Mouse (Mus musculus) G1E-ER4 (cell line): Measurements from ENCODE around the gene Gnat1. TPM values are rescaled to one million over a fixed set of nuclear protein-coding genes. Genes with fewer than 3 reads are reported as not detected.

Source experiments
- GATA1 ChIP-seq: IDR thresholded peaks from one replicate; pipeline ENCODE4 v1.8.0; 2012; ENCODE audit warnings: low read length, inconsistent platforms
- polyA plus RNA-seq: library from polyadenylated mRNA; stranded (reverse); fragments of >175 nt; gene quantifications from 2 replicates; pipeline ENCODE4 v1.2.3, GENCODE M21; 2012

The Gnat1 gene
- polyA plus RNA-seq, 1 experiment, result not detected

GRCm38 (mm10) chr9:107693433-107693987 is 14.0 kb upstream of the Gnat1 start:
- TF ChIP-seq GATA1, result no peak

GRCm38 (mm10) chr9:107692785-107693184 is 13.3 kb upstream of the Gnat1 start:
- no peak for TF ChIP-seq GATA1

GRCm38 (mm10) chr9:107690391-107690790 is 10.9 kb upstream of the Gnat1 start:
- no peak for TF ChIP-seq GATA1

DNA sequence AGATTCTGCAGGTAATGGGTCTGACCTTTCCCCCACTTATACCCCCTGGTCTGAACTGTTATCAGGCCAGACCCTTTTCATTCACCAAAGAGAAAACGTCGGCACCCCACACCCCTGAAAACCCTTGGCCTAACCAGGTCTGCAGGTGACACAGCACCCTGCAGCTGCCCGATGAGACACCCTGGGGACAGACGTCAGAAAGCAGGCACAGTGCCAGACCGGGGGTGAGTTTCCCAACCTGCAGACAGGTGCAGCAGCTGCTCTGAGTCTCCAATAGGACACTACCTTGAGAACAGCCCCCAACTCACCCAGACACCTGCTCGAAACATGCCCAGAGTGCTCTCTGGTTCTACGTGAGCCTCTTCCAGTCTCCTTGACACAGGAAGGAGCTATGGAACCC is 9.4 kb upstream of the Gnat1 start:
- TF ChIP-seq GATA1, result no peak

DNA sequence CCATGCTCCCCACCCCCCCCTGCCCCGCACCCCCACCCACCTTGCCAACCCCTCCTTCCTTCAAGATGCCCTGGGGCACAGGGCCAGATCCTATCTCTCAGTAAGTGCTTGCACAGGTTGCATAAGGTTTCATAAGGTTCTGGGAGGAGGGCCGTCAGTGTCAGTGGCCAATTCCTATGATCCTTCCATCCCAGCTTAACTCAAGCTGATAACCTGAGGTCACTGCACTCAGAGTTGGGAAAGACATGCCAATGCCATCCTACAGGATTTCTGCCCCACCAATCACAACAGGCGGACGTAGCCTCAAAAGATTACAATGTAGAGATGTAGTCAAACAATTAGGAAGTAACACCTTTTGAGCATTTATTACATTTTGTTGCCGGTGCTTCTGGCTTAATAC is 8.9 kb upstream of the Gnat1 start:
- no peak for TF ChIP-seq GATA1

DNA sequence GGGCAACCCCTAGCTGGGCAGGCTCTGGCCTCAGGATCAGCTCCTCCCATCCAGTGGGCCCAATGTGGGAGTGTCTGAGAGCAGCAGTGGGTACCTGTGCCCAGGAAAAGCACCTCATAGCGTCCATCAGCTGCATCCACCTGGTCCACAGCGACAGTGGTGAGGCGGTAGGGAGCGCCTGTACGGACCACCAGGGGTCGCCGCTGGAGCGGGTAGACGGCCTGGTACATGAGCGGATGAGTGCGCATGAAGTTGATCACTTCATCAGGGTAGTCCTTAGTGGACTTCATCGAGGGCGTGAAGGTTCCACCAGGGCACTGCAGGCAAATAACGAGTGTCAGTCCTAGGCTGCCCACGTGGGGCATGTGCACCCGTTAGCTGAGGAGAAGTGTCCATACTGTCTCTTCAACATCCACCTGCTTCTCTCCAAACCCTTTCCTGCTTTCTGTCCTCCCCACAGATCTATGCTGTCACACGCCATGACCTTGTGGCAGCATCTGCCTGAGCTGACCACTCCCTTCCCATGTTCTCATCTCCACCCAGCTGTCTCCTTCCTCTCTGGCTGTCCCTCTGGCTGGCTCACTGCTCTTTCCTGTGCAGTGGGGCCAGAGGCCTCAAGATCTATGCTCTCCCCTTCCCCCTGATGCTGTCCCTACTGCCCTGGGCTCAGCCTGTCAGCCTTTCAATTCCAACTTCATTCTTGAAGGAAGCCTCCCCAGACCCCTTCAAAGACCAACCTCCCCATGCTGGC is 5.9 kb upstream of the Gnat1 start:
- TF ChIP-seq GATA1, result no peak

DNA sequence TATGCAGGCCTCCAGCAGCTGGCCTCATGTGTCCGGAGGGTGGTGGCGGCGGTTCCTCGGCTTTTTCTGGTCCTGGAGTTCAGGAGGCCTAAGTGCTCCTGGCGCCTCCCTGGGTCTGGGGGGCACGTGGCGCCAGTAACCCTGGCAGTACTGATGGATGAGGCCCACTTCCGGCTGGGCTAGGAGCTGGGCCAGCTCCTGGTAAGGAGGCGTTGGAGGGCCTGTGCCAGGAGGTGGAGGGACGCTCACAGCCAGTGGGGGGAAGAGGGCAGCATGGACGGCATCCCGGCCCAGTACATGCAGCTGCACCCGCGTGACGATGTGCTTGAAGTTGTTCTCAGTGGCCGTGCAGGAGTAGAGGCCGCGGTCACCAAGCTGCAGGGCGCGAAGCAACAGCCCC is 2.9 kb upstream of the Gnat1 start:
- no peak for TF ChIP-seq GATA1

DNA sequence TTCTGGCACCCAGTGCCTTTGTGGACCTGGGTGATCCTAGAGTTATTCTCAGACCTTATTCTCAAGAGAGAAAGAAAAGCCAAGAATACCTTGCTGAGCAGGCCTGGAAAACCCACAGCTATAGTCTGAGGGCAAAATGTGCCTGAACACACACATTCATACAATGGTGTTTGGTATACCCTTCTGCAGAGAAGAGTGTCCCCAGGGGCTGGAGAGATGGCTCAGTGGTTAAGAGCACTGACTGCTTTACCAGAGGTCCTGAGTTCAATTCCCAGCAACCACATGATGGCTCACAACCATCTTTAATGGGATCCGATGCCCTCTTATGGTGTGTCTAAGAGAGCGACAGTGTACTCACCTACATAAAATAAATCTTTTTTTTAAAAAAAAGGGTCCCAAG is 651 bp downstream of the Gnat1 start:
- no peak for TF ChIP-seq GATA1

- TF ChIP-seq GATA1, result no peak
Observed at GRCm38 (mm10) chr9:107677091-107677784, 2.3 kb downstream of the Gnat1 start.

DNA sequence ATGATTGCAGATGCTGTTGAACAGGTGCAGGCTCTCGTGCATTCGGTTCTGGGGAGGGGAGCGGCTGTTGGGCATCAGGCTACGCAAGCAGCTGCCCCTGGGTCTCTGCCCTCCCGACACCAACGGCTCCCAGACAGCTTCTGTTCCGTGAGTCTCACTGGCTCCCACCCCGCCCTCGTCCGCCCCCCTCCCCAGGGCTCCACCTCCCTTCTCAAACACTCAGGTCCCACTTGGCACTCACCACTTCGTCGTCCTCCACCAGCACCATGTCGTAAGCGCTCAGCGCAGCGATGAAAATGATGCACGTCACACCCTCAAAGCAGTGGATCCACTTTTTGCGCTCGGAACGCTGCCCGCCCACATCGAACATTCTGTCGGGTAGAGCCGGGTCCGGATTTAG is 3.2 kb downstream of the Gnat1 start:
- TF ChIP-seq GATA1, result no peak

DNA sequence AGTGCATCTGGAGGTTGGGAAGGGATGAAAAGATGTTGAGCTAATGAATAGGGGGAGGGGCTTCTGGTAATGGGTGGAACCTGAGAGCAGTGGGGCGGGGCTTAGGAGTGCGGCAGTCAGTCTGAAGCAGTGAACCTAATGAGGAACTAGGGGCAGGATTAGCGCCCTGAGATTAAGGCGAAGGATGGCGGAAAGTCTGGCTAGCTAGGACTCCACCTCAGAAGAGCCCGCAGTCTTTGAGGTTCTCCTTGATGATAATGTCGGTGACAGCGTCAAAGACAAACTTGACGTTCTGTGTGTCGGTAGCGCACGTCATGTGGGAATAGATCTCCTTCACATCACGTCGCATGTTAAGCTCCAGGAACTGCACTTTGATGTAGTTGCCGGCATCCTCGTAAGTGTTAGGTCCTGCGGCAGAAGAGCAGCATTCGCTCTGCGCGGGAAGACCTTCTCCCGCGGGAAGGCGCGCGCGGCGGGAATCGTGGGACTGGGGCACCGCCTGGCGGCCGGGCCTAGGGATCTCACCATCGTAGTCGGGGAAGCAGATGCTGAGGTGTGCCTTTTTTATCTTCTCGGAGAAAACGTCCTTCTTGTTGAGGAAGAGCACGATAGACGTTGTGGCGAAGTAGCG is 3.7 kb downstream of the Gnat1 start:
- TF ChIP-seq GATA1, result no peak

DNA sequence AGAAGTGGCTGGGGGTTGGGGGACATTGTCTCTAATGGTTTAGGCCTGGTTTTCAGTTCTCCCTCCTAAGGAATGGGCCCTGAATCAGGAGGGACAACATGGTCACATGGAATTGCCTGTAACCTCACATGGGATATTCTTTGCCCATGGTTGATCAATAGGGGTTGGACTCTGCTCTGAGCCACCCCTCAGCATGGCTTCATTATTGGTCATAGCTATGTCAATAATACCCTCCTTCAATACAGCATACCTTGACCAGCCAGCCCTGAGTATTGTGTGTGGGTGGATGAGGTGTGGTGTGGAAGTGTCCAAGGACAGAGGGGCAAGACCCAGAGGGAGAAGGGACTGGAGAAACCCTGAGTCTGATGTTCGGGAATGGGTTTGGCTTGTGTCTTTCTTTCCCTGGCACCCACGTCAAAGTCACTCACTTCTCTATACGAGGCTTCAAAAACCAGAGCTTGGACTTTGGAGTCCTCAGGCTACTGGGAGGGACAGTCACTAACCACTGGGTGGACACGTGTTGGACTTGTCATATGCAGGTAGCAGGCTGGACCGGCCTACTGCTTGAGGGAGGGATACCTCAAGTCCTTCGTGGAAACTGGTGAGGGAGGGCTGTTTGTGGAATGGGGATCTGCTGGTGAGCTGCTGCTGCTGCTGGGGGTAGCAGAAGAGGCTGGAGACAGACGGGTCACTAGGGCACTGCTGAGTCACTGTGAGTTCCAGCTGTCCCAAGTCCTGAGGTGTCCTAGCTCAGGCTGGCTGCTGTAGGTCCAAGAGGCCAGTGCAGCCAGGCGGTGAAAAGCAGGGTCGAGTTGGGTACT is 4.7 kb downstream of the Gnat1 start:
- no peak for TF ChIP-seq GATA1

DNA sequence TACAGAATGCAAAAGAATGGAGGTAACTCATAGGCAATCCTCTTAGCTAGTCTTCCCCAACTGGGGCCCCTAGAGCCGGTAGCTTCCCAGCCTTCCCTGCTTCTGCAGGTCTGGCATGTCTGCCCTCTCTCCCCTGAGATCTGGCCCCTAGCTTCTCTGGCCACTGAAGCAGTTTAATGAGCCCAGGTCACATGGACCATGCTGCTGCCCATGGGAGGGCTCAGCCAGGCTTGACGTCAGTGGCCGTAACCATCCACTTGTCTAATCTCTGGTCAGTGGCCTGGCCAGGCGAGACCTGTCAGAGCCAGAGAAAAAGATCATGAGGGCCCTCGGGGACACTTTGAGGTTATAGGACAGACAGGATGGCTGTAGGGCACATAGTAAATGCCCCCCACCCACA is 9.3 kb downstream of the Gnat1 start:
- no peak for TF ChIP-seq GATA1

DNA sequence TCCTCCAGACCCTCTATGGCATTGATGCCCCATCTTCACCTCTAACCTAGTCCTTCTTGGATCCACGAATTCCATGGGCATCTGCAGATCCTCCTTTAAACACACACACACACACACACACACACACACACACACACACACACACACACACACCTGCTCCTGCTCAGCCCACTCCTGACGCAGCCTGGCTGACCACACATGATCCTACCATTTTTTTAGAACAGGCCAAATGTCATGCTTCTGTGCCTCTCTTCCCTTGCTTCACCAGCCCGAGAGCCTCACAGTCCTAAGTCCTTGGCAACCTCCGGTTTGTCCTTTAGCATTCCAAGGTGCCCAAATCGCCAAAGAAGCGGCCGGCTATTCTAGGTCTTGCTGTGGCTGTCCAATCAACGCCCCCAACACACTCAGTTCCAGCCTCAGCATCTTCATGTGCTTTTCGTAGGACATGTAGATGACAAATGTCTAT is 10.0 kb downstream of the Gnat1 start, which contains the start of gene Slc38a3:
Gene Slc38a3, minus strand, starts transcription at position 51 of the 466 bp plus-strand sequence.
- no peak for TF ChIP-seq GATA1

DNA sequence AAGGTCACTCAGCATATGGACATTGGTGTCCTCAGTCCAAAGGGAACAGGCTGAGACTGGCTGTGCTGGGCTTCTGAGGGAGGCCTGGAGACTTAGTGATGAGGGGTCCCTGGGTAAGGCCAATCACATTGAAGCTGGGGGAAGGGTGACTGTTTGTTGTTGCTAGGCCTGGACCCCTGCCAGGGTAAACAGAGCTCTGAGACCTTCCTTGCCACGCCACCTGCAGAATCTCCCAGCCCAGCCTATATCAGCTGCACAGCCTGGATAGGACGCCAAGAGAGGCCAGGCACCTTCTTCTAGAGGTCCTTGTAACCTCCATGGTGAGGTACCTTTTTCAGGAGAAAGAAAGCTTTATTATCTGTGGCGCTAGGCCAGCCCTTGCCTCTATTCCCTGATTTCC is 10.6 kb downstream of the Gnat1 start:
- no peak for TF ChIP-seq GATA1
